Mouse (Mus musculus) cerebellum, adult 11-12 months (tissue): ENCODE results near the gene Tsr1.

Source experiments
- DNase-seq: peaks from one replicate; pipeline ENCODE4 v3.0.0; 2022

The Tsr1 gene

DNA sequence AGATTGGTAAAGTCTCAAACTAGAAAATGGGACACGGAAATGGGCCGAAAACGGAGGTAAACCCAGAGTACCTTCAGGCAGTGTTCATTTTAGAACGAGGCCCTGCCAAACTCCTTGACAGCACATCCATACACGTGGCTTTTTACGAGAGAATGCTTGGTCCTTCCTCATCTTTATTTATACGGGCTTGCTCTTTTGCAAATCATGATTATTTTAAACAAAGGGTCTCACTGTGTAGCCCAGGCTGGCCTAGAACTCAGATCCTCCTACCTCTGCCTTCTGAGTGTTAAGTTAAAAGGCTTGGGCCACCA, 601 bp downstream of the Tsr1 start:
- no peak for DNase-seq

DNA sequence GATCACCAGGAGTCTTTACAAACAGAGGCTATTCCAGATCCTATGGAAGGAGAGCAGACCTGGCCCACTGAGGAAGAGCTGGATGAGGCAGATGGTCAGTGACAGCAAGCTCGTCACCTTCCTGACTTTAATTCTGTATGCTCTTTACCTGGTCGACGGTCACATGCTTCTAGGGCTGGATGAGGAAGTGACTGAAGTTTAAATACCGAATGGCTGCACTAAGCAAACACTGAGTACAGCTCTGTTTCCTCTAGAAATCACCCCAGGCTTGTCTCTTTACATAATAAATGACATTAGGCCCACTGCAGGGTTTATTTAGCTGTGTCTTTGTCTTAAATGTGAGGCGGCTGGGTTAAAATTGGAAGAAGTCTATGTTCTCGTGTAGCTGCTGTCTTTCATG, 3.7 kb downstream of the Tsr1 start:
- DNase-seq, result no peak

DNA sequence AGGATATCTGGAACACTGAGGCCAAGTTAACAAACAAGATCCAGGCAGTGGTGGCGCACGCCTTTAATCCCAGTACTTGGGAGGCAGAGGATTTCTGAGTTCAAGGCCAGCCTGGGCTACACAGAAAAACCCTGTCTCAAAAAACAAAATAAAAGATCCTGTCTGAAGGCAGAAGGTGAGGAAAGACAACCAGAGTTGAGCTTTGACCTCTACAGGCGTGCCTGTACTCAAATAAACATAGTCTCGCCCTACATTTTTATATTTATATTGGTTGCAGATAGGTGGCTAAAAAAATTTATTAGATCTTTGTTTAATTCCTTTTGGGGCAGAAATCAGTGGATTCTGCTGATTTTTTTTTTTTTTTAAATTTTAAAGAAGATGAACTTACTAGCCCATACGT, 4.5 kb downstream of the Tsr1 start:
- no peak for DNase-seq

DNA sequence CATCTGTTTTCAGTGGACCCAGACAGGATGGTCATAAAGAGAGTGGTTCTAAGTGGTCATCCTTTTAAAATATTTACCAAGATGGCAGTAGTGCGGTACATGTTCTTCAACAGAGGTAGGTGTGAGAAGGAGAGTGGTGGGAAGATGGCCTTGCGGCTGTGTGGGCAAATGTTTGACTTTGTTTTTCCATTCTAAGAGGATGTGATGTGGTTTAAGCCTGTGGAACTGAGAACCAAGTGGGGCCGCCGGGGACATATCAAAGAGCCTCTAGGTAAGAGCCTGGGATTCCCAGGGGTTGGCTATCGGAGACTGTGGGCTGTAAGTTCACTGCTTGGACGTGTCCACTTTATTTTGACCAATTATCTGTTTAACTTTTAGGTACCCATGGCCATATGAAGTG, 10.0 kb downstream of the Tsr1 start:
- DNase-seq, result no peak

DNA sequence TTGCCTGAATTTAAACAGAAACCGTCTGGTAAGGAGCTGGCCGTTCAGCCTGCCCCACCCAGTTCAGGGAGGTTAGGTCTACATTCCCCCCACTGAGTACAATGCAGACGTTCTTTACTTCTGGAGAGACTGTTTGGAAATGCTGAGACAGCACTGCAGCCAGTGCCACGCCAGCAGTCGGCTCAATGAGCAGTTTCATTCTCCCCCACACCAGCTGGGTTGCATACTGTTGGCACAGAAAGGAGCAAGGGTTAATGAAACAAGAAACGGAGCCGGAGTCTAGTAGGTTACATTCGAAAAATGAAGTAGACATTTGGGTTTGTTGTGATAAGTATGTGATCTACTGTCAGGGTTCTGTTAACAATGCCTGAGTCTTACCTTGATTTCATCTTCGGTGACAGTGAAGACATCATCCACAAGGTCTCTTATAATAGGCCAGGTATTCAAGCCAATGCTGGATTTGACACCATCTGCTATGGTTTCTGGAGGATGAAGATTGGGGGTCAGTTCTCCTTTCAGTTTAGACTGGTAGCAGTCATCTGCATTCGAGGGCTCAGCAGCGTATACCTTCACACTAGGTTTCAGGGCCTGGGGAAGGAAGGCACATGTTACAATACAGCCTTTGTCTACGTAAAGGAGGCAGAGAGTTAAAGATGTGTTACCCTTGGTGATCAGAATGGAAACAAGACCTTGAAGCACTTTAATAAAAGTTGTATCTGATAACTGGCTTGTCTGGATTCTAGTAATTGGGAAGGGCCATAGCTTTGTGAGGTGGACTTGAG, 10.9 kb downstream of the Tsr1 start:
- DNase-seq, result no peak

DNA sequence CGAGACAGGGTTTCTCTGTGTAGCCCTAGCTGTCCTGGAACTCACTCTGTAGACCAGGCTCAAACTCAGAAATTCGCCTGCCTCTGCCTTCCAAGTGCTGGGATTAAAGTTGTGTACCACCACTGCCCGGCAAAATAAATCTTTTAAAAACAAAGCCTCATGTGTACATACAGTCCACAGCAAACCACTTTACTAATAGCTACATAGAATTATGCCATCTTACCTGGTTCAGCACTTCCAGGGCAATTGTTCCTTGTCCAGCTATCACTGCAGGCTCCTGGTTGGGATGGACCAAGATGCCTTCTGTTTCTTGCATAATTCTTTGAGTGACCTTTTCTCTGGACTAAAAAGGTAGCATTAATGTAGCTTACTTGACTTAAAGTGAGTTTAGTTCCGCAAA, 12.1 kb downstream of the Tsr1 start:
- DNase-seq, result no peak

DNA sequence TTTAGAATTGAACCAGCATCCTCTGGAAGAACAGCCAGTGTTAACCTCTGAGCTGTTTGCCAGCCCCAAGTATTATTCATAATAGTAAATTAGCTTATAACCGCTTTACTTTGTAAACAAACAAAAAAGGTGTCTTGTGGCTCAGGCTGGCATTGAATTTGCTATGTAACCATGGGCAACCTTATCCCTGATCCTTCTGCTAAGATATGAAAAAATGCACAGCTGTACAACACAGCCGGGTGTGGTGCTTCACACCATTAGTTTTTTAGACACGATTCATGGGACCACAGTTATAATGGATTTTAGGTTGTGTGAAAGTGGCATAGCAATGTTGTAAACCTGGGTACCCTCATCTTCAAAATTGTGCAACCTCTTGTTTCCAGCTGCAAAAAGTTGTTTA, 14.6 kb downstream of the Tsr1 start:
- DNase-seq, result no peak

DNA sequence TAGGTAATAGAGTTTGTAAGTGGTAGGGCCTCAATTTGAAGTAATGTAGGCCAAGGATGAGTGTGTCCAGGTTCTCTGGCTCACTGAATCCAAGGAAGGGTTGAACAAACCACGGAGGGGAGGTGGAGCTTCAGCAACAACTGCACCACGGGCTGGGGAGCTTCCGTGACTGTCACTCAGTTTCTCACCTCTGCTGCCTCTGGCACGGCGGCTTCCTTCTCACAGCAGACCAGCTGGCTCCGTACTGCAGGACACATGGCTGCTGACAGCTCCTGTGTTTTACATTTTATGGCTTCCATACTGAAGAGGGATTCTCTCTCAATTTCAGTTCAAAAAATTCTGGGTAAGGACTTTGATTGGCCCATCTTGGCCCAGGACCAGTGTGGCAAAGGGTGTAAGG, 21.4 kb downstream of the Tsr1 start:
- no peak for DNase-seq

DNA sequence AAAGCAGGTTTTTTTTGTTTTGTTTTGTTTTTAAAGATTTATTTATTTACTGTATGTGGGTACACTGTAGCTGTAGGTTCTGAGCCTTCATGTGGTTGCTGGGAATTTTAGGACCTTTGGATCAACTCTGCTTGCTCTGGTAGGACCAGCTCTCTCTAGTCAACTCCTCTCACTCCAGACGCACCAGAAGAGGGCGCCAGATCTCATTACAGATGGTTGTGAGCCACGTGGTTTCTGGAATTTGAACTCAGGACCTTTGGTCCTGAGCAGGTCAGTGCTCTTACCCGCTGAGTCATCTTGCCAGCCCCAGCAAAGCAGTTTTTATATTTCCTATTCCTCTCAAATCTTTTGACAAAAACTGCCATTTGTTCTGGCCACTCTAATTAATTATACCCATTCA, 26.3 kb downstream of the Tsr1 start:
- peak; percentile 32 for DNase-seq

DNA sequence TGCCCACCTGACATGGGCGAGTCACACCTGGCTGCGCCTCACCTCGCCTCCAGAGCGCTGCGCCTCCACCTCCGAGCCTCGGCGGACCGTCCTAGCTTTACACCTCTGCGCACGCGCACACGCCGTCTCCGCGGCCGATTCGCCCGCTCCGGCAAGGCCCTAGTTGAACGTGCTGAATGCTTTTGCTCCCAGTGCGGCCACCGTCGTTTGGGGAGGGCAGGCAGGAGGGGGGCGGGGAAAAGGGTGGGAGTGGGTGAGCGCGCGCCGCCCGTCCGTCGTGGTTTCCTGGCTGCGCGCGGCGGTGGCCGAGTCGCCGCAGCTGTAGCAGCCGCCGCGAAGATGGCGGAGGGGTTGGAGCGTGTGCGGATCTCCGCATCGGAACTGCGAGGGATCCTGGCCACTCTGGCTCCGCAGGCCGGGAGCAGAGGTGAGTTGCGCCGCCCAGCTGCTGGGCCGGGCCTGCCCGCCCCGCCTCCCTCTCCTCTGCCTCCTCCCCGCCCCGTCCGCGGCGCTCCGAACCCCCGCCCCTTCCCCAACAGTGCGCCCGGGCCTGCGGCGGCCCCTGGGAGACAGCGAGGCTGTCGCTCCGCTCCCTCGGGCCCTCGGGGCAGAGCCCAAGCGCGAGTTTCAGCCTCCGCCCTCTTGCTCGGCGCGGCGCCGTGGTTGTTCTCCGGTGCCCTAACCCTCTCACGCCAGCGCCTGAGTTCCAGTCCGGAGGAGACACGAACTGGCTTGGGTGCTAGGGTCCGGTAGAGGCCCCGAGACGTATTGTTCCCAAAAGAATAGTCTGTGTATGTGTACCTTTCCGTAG, 27.9 kb downstream of the Tsr1 start, which contains the start of the genes Smg6 and Srr:
Gene Smg6, plus strand, starts transcription at position 247 of the 811 bp plus-strand sequence.
Gene Srr, minus strand, starts transcription at position 372 of the 811 bp plus-strand sequence.
- DNase-seq, result peak; percentile 95

DNA sequence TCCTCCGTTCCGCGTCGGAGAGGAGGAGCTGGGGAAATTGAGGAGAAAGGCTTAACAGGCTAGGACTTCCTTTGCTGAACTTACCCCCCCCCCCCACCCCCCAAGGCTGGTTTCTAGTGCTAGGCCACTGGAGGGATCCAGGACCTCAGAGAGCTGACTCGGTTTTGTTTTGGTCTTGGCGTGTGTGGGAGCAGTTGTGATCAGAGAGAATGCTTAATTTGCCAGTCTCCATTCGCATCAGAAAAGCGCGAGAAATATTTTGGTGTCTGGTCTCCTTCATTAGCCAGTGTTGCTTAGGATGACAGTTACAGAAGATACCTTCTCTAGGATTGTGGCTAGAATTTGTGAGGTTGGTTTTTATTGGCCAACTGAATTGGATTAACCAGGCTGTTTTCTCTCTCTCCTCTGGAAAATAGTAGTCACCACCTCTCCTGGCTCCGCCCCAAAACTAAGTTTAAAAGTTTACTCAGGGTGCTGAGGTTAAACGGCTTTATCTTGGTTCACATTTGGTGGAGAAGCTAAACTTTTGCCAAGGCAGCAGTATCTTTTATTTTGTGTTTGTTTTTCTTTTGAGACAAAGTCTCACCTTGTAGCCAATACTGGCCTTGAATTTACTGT, 28.6 kb downstream of the Tsr1 start:
- no peak for DNase-seq

DNA sequence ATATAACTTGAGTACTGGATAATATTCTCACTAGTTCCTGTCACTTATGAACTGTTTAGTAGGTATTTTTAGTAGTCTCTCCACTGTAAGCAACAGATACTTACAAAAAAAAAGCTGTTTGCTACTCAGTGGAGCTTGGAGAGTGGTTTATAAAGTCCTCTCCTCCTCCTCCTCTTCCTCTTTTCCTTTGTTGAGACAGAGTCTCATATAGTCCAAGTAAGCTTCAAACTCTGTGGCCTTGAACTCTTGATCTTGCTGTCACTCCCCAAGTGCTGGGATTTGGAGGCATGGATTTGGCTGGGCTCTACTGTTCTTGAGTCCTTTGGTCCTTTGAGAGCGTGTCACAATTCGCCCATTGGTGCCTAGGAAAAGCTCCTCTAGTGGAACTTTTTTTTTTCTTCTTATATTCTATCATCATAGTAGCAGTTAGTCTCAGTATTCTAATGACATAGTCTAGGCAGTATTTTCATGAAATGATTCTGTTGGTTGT, 29.4 kb downstream of the Tsr1 start:
- DNase-seq, result no peak

DNA sequence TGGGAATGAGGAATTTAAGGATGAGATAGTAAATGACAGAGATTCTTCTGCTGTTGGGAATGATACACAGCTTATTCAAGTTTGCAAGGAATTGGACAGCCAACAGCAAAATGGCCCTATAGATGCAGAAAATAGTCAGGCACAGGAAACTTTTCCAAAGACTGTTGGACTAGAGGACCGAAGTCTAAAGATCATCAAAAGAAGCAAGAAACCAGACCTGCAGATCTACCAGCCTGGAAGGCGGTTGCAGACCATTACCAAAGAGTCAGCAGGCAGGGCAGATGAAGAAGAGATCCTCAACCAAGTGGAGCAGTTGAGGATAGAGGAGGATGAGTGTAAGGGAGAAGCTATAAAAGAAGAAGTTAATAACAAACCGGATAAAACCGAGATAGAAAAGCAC, 31.2 kb downstream of the Tsr1 start:
- no peak for DNase-seq

DNA sequence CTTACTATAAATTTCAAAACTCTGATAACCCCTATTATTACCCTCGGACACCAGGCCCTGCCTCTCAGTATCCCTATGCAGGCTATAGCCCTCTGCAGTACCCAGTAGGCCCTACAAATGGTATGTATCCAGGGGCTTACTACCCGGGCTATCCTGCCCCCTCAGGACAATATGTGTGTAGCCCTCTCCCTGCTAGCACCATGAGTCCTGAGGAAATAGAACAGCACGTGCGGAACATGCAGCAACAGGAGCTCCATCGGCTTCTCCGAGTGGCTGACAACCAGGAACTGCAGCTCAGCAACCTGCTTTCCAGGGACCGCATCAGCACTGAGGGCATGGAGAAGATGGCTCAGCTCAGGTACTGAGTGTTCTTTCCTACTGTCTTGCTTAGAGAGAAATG, 32.5 kb downstream of the Tsr1 start:
- DNase-seq, result no peak

DNA sequence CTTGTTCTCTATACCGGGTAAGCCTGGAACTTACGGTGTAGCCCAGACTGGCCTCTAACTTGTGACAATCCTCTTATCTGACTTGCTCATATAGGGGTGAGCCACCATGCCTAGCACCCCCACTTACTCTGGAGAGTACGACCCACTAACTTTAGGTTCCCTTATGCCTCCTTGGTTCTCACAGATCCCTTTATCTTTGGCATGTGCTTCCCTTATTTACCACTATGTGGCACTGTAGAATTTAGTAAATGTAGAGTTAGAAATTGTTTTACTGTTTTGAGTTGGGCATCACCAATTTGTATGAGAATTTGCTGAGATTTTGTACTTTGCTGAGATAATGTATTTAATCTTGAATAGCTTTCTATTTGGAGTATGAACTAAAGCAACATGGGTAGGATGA, 48.5 kb downstream of the Tsr1 start:
- no peak for DNase-seq

DNA sequence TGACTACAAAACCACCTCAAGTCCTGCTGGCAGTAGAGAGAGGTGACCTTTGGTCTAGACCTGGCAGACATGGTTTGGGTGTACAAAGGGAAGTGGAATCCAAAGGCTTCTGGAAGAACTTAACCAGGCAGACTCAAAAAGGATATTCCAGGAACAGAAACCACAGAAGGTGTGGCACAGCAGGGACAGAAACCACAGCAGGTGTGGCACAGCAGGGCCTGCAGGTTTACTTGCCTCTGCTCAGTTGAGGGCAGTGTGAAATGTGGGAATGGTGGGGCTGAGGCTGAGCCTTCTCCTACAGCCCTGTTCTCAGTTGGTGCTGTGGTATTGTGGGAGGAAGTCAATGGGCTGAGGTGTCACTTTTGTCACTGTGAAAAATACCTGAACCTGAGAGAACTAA, 57.0 kb downstream of the Tsr1 start:
- DNase-seq, result peak; percentile 33

DNA sequence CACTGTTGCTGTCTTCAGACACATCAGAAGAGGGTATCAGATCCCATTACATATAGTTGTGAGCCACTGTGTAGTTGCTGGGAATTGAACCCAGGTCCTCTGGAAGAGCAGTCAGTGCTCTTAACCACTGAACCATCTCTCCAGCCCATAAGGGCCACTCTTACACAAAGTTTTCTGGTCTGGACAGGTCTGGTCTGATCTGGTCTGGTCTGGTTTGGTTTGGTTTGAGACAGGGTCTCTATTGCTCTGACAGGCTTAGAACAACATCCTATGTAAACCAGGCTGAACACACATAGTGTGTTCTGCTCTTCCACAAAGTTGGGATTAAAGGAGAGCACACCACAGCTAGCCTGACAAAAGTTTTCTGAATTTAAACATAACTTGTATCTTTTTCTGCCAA, 58.1 kb downstream of the Tsr1 start:
- DNase-seq, result no peak

DNA sequence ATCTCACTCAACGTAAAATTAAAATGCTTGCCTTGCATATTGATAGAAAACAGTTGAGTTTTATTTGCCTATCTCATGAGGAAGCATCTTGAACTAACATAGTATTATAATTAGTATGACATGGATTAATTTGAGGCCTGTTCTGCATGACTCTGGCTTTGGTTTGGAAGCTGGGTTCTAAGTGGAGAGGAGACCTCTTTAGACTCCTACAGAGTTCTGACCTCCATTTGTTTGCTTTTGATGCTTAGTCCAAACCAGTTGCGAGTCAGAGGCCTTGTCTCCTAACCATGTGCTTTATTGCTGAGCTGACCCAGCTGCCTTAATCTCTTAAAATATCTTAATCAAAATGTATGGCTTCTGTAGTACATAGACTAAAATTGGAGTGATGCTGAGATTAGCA, 59.7 kb downstream of the Tsr1 start:
- no peak for DNase-seq
